Mouse (Mus musculus): ENCODE results near the gene C130073F10Rik. TPM values are rescaled to one million over a fixed set of nuclear protein-coding genes. Genes with fewer than 3 reads are reported as not detected.
"Not testable (repeated sequence)": the region's sequence is repeated elsewhere in the genome, so short reads cannot be mapped to it uniquely, and the experiment has no call there.

Gene C130073F10Rik
- not detected in 2 replicates for polyA plus RNA-seq (2016; fragmentation: Nextera tagmentation; extraction: Ambion mirVana)

- no peak for ATAC-seq (ENCODE audit: low FRiP score, low read depth)
- H3K9me3 ChIP-seq: 0 out of 2 replicates have a peak, but pooled peaks cover under 1% of the 10 kb centered on the region
- H3K27me3 ChIP-seq: no peaks in the 10 kb centered on the region
- no peak within 1 kb of the TSS for H3K27ac ChIP-seq (replicated peaks)
- H3K36me3 ChIP-seq: no peaks in the 10 kb centered on the region
- H3K4me1 ChIP-seq: no peaks in the 10 kb centered on the region
- H3K9ac ChIP-seq (replicated peaks): no peak within 1 kb of the TSS
- 83% methylated on average over 7 of the region's 7 CpGs for WGBS
- H3K4me2 ChIP-seq (replicated peaks): no peak within 1 kb of the TSS
- no peak within 1 kb of the TSS for H3K4me3 ChIP-seq
Observed at GRCm38 (mm10) chr4:101893656-101894420, at the start of gene C130073F10Rik. TSS of gene C130073F10Rik (minus strand) at chr4:101893789.

GRCm38 (mm10) chr4:101940107-101940506 is 46.5 kb upstream of the C130073F10Rik start, which contains the start of gene Gm12794:
TSS of gene Gm12794 (plus strand) at chr4:101940407.
- H3K9me3 ChIP-seq; H3K4me1 ChIP-seq; H3K36me3 ChIP-seq; ATAC-seq (ENCODE audit: low FRiP score, low read depth); H3K4me3 ChIP-seq; H3K27me3 ChIP-seq; H3K4me2 ChIP-seq (replicated peaks); H3K27ac ChIP-seq (replicated peaks); H3K9ac ChIP-seq (replicated peaks): not testable (repeated sequence)
- 76% methylated on average over 2 of the region's 2 CpGs for WGBS

- ATAC-seq (ENCODE audit: low FRiP score, low read depth); H3K4me1 ChIP-seq; H3K9ac ChIP-seq (replicated peaks); H3K36me3 ChIP-seq; H3K27me3 ChIP-seq; H3K4me3 ChIP-seq; H3K27ac ChIP-seq (replicated peaks); H3K9me3 ChIP-seq; H3K4me2 ChIP-seq (replicated peaks): not testable (repeated sequence)
- 84% methylated on average over 2 of the region's 2 CpGs for WGBS
Observed at GRCm38 (mm10) chr4:101908821-101909220, 15.2 kb upstream of the C130073F10Rik start, which contains the start of gene Gm12800. TSS of gene Gm12800 (plus strand) at chr4:101909121.

- H3K9me3 ChIP-seq: 0 out of 2 replicates have a peak, but pooled peaks cover 3% of the 10 kb centered on the region
- no peak overlapping the region for H3K9ac ChIP-seq (replicated peaks)
- H3K27ac ChIP-seq (replicated peaks): no peak overlapping the region
- H3K27me3 ChIP-seq: no peaks in the 10 kb centered on the region
- no peak overlapping the region for H3K4me2 ChIP-seq (replicated peaks)
- ATAC-seq (ENCODE audit: low FRiP score, low read depth): no peak
- H3K4me3 ChIP-seq: no peak overlapping the region
- no peaks in the 10 kb centered on the region for H3K4me1 ChIP-seq
- H3K36me3 ChIP-seq: no peaks in the 10 kb centered on the region
Observed at GRCm38 (mm10) chr4:101889377-101889776, 4.2 kb downstream of the C130073F10Rik start.

GRCm38 (mm10) chr4:101883641-101884040 is 9.9 kb downstream of the C130073F10Rik start:
- Histone ChIP-seq H3K4me2 (replicated peaks) (no peak overlapping the region), H3K9ac (replicated peaks) (no peak overlapping the region), H3K9me3 (no peaks in the 10 kb centered on the region), H3K4me1 (no peaks in the 10 kb centered on the region), H3K36me3 (no peaks in the 10 kb centered on the region), H3K4me3 (no peak overlapping the region), H3K27me3 (no peaks in the 10 kb centered on the region), H3K27ac (replicated peaks) (no peak overlapping the region)
- WGBS: 44% methylated on average over 3 of the region's 3 CpGs
- ATAC-seq (ENCODE audit: low FRiP score, low read depth): no peak

GRCm38 (mm10) chr4:101875687-101876086 is 17.9 kb downstream of the C130073F10Rik start:
- H3K4me1 ChIP-seq; H3K4me2 ChIP-seq (replicated peaks); H3K27me3 ChIP-seq; H3K4me3 ChIP-seq; H3K9me3 ChIP-seq; ATAC-seq (ENCODE audit: low FRiP score, low read depth); H3K27ac ChIP-seq (replicated peaks); H3K36me3 ChIP-seq; H3K9ac ChIP-seq (replicated peaks): not testable (repeated sequence)
- 76% methylated on average over 15 of the region's 15 CpGs for WGBS

- H3K4me2 ChIP-seq (replicated peaks); ATAC-seq (ENCODE audit: low FRiP score, low read depth); H3K9me3 ChIP-seq; H3K27ac ChIP-seq (replicated peaks); H3K4me1 ChIP-seq; H3K4me3 ChIP-seq; H3K27me3 ChIP-seq; H3K9ac ChIP-seq (replicated peaks); H3K36me3 ChIP-seq: not testable (repeated sequence)
- 65% methylated on average over 2 of the region's 2 CpGs for whole genome bisulfite sequencing
Observed at GRCm38 (mm10) chr4:101872031-101872430, 21.6 kb downstream of the C130073F10Rik start.

GRCm38 (mm10) chr4:101862289-101862688 is 31.3 kb downstream of the C130073F10Rik start:
- H3K9ac ChIP-seq (replicated peaks): no peak overlapping the region
- no peak for ATAC-seq (ENCODE audit: low FRiP score, low read depth)
- no peaks in the 10 kb centered on the region for H3K9me3 ChIP-seq
- WGBS: 84% methylated on average over 6 of the region's 6 CpGs
- H3K27ac ChIP-seq (replicated peaks): no peak overlapping the region
- H3K4me1 ChIP-seq: no peaks in the 10 kb centered on the region
- H3K4me2 ChIP-seq (replicated peaks): no peak overlapping the region
- H3K36me3 ChIP-seq: no peaks in the 10 kb centered on the region
- no peak overlapping the region for H3K4me3 ChIP-seq
- H3K27me3 ChIP-seq: no peaks in the 10 kb centered on the region

GRCm38 (mm10) chr4:101860873-101861272 is 32.7 kb downstream of the C130073F10Rik start:
- Histone ChIP-seq H3K9ac (replicated peaks) (no peak overlapping the region), H3K4me3 (no peak overlapping the region), H3K9me3 (no peaks in the 10 kb centered on the region), H3K4me1 (no peaks in the 10 kb centered on the region), H3K27me3 (no peaks in the 10 kb centered on the region), H3K4me2 (replicated peaks) (no peak overlapping the region), H3K36me3 (no peaks in the 10 kb centered on the region), H3K27ac (replicated peaks) (no peak overlapping the region)
- no peak for ATAC-seq (ENCODE audit: low FRiP score, low read depth)
- WGBS: 44% methylated on average over 6 of the region's 6 CpGs

- Histone ChIP-seq H3K36me3 (no peaks in the 10 kb centered on the region), H3K9me3 (peaks cover 11% of the 10 kb centered on the region), H3K9ac (replicated peaks) (no peak overlapping the region), H3K4me2 (replicated peaks) (no peak overlapping the region), H3K4me3 (no peak overlapping the region), H3K4me1 (no peaks in the 10 kb centered on the region), H3K27ac (replicated peaks) (no peak overlapping the region), H3K27me3 (no peaks in the 10 kb centered on the region)
- no peak for ATAC-seq (ENCODE audit: low FRiP score, low read depth)
- WGBS: 67% methylated on average over 2 of the region's 2 CpGs
Observed at GRCm38 (mm10) chr4:101850908-101851307, 42.7 kb downstream of the C130073F10Rik start.

- not testable (repeated sequence) for H3K36me3 ChIP-seq; ATAC-seq (ENCODE audit: low FRiP score, low read depth); H3K27me3 ChIP-seq; H3K4me3 ChIP-seq; H3K9ac ChIP-seq (replicated peaks); H3K4me2 ChIP-seq (replicated peaks); H3K9me3 ChIP-seq; H3K4me1 ChIP-seq; H3K27ac ChIP-seq (replicated peaks)
- 94% methylated on average over 4 of the region's 4 CpGs for WGBS
Observed at GRCm38 (mm10) chr4:101843923-101844322, 49.7 kb downstream of the C130073F10Rik start, which contains the start of gene B020004J07Rik. TSS of gene B020004J07Rik (minus strand) at chr4:101844023.
